Mouse (Mus musculus) CH12.LX (cell line): Measurements from ENCODE around the gene Gm40193. TPM values are rescaled to one million over a fixed set of nuclear protein-coding genes. Genes with fewer than 3 reads are reported as not detected.

Experiments
- DNase-seq: peaks from one replicate; pipeline ENCODE4 v3.0.0-alpha.2; 2013; ENCODE audit errors: extremely low read depth
- H3K27ac ChIP-seq: 2 replicates; pipeline ENCODE4 v1.5.1; 2012; ENCODE audit warnings: low read depth, mild to moderate bottlenecking, control low read depth, moderate library complexity; ENCODE audit not compliant: insufficient read depth
- H3K27me3 ChIP-seq: replicated peaks from 2 replicates; pipeline ENCODE3; 2012; ENCODE audit warnings: inconsistent platforms
- H3K36me3 ChIP-seq, 2 experiments: replicated peaks in 1 of 2; 2 replicates each; pipeline versions ENCODE3 to v1.6.1; 2012; ENCODE audit warnings: inconsistent platforms in 1 of 2, low read length in 1 of 2, mild to moderate bottlenecking in 1 of 2, mixed read lengths in 1 of 2, moderate library complexity in 1 of 2; ENCODE audit not compliant: control insufficient read depth in 1 of 2, insufficient read depth in 1 of 2
- H3K4me1 ChIP-seq, 2 experiments: 2 replicates each; pipeline ENCODE4 v1.6.1; 2012; ENCODE audit warnings: inconsistent platforms in 1 of 2, moderate library complexity in 1 of 2; ENCODE audit not compliant: insufficient read depth in 2 of 2, control insufficient read depth in 1 of 2
- H3K4me2 ChIP-seq: 2 replicates; pipeline ENCODE4 v1.6.1; 2012; ENCODE audit warnings: low read depth, mild to moderate bottlenecking, control low read depth; ENCODE audit not compliant: poor library complexity, insufficient read depth, severe bottlenecking
- H3K4me3 ChIP-seq, 3 experiments: fragments of 150-350 bp in 1 of 3; sonication (generic) in 1 of 3; replicated peaks in 1 of 3; 2 replicates each; pipeline versions ENCODE3 to v1.5.1; 2011 to 2012; ENCODE audit warnings: low read depth in 2 of 3, low read length in 2 of 3, mild to moderate bottlenecking in 2 of 3, moderate library complexity in 2 of 3, control low read depth in 1 of 3, improper control_type of control experiment in 1 of 3, inconsistent platforms in 1 of 3, mixed read lengths in 1 of 3; ENCODE audit not compliant: poor library complexity in 1 of 3
- H3K79me2 ChIP-seq: replicated peaks from 2 replicates; pipeline ENCODE4 v1.6.1; 2012; ENCODE audit warnings: mild to moderate bottlenecking, moderate library complexity; ENCODE audit not compliant: control insufficient read depth, poor library complexity, insufficient read depth, severe bottlenecking; ENCODE audit errors: extremely low read depth
- H3K9ac ChIP-seq: 2 replicates; pipeline ENCODE4 v1.6.1; 2012; ENCODE audit warnings: low read depth, mild to moderate bottlenecking, control low read depth, moderate library complexity; ENCODE audit not compliant: insufficient read depth
- H3K9me3 ChIP-seq: replicated peaks from 2 replicates; pipeline ENCODE3; 2012; ENCODE audit warnings: low read length, inconsistent platforms, mixed read lengths
- BHLHE40 ChIP-seq: IDR thresholded peaks from 2 replicates; pipeline ENCODE4 v1.6.1; 2011; ENCODE audit warnings: mild to moderate bottlenecking, low read depth, low read length, improper control_type of control experiment
- CHD2 ChIP-seq: IDR thresholded peaks from 2 replicates; pipeline ENCODE4 v1.6.1; 2011; ENCODE audit warnings: low read length, improper control_type of control experiment
- E2F4 ChIP-seq: IDR thresholded peaks from 2 replicates; pipeline ENCODE4 v1.6.1; 2011; ENCODE audit warnings: low read depth, low read length, improper control_type of control experiment; ENCODE audit not compliant: insufficient replicate concordance
- ELF1 ChIP-seq: IDR thresholded peaks from 2 replicates; pipeline ENCODE4 v1.6.1; 2014; ENCODE audit warnings: low read depth, mild to moderate bottlenecking, inconsistent platforms, low read length, improper control_type of control experiment
- EP300 ChIP-seq: IDR thresholded peaks from 2 replicates; pipeline ENCODE4 v1.6.1; 2011; ENCODE audit warnings: low read length, improper control_type of control experiment
- ETS1 ChIP-seq: conservative IDR thresholded peaks from 2 replicates; pipeline ENCODE4 v1.6.1; 2012; ENCODE audit warnings: low read depth, mild to moderate bottlenecking, inconsistent platforms, low read length, improper control_type of control experiment, moderate library complexity
- GABPA ChIP-seq: IDR thresholded peaks from 2 replicates; pipeline ENCODE4 v1.6.1; 2012; ENCODE audit warnings: low read depth, low read length, improper control_type of control experiment, inconsistent platforms; ENCODE audit not compliant: insufficient replicate concordance
- IRF4 ChIP-seq: IDR thresholded peaks from 2 replicates; pipeline ENCODE4 v1.6.1; 2014; ENCODE audit warnings: low read depth, mild to moderate bottlenecking, inconsistent platforms, low read length, improper control_type of control experiment
- MAFK ChIP-seq: IDR thresholded peaks from 2 replicates; pipeline ENCODE4 v1.6.1; 2011; ENCODE audit warnings: low read length, improper control_type of control experiment; ENCODE audit not compliant: insufficient replicate concordance
- MEF2A ChIP-seq: IDR thresholded peaks from 2 replicates; pipeline ENCODE4 v1.6.1; 2014; ENCODE audit warnings: low read depth, mild to moderate bottlenecking, inconsistent platforms, low read length, improper control_type of control experiment, borderline replicate concordance
- MXI1 ChIP-seq: IDR thresholded peaks from 2 replicates; pipeline ENCODE4 v1.6.1; 2011; ENCODE audit warnings: mild to moderate bottlenecking, low read depth, low read length, improper control_type of control experiment
- MYC ChIP-seq: IDR thresholded peaks from 2 replicates; pipeline ENCODE4 v1.6.1; 2011; ENCODE audit warnings: low read depth, mild to moderate bottlenecking, improper control_type of control experiment, low read length
- PAX5 ChIP-seq: IDR thresholded peaks from 2 replicates; pipeline ENCODE4 v1.6.1; 2012; ENCODE audit warnings: low read length, inconsistent platforms, mixed read lengths
- POLR2AphosphoS2 ChIP-seq: IDR thresholded peaks from 2 replicates; pipeline ENCODE4 v1.6.1; 2011; ENCODE audit warnings: low read depth, low read length, improper control_type of control experiment
- RAD21 ChIP-seq: IDR thresholded peaks from 2 replicates; pipeline ENCODE4 v1.6.1; 2011; ENCODE audit warnings: low read depth, mild to moderate bottlenecking, low read length, improper control_type of control experiment, moderate library complexity
- RCOR1 ChIP-seq: conservative IDR thresholded peaks from 2 replicates; pipeline ENCODE4 v1.6.1; 2012; ENCODE audit warnings: low read depth, mild to moderate bottlenecking, inconsistent platforms, low read length, improper control_type of control experiment
- SIN3A ChIP-seq: IDR thresholded peaks from 2 replicates; pipeline ENCODE4 v1.6.1; 2012; ENCODE audit warnings: low read length, improper control_type of control experiment, inconsistent platforms
- SMC3 ChIP-seq: IDR thresholded peaks from 2 replicates; pipeline ENCODE4 v1.6.1; 2011; ENCODE audit warnings: low read depth, low read length, improper control_type of control experiment
- TCF12 ChIP-seq: IDR thresholded peaks from 2 replicates; pipeline ENCODE4 v1.6.1; 2014; ENCODE audit warnings: low read depth, mild to moderate bottlenecking, inconsistent platforms, low read length, improper control_type of control experiment
- USF1 ChIP-seq: IDR thresholded peaks from 2 replicates; pipeline ENCODE4 v1.6.1; 2014; ENCODE audit warnings: low read depth, mild to moderate bottlenecking, inconsistent platforms, low read length, improper control_type of control experiment
- USF2 ChIP-seq: conservative IDR thresholded peaks from 2 replicates; pipeline ENCODE4 v1.6.1; 2011; ENCODE audit warnings: low read depth, low read length, improper control_type of control experiment
- ZKSCAN1 ChIP-seq: IDR thresholded peaks from 2 replicates; pipeline ENCODE4 v1.6.1; 2012; ENCODE audit warnings: low read depth, inconsistent platforms, low read length, improper control_type of control experiment, borderline replicate concordance
- ZMIZ1 ChIP-seq: IDR thresholded peaks from 2 replicates; pipeline ENCODE4 v1.6.1; 2012; ENCODE audit warnings: low read depth, mild to moderate bottlenecking, inconsistent platforms, low read length, improper control_type of control experiment
- ZNF384 ChIP-seq: IDR thresholded peaks from 2 replicates; pipeline ENCODE4 v1.6.1; 2012; ENCODE audit warnings: low read depth, low read length, improper control_type of control experiment, inconsistent platforms
- dilution Hi-C: fragments of 300-500 bp; cut with MboI; formaldehyde crosslinking; loops from 2 replicates; pipeline ENCODE4 v1.14.3; 2020; ENCODE audit warnings: low sequenced_read_pairs; ENCODE audit not compliant: extremely low pct_unique_long_range_greater_than_20kb, extremely low pct_ligation_motif_present
- in situ Hi-C: fragments of 300-500 bp; cut with MboI; formaldehyde crosslinking; loops from 3 replicates; pipeline ENCODE4 v1.14.3; 2019; ENCODE audit warnings: low sequenced_read_pairs, low pct_ligation_motif_present, low pct_unique_long_range_greater_than_20kb, mixed read lengths
- polyA plus RNA-seq: library from polyadenylated mRNA; unstranded; fragments of >175 nt; gene quantifications from 2 replicates; pipeline ENCODE4 v1.2.1, GENCODE M21; 2012; ENCODE audit warnings: low read depth; ENCODE audit not compliant: insufficient read length
- total RNA-seq, 2 experiments: library from RNA; depleted of rRNA; stranded (reverse); fragments of 300-350 nt in 1 of 2; fragments of >200 nt in 1 of 2; gene quantifications; 2 replicates each; pipeline ENCODE4 v1.2.3; 2012 to 2014

Gene Gm40193
- total and polyA plus RNA-seq, 3 experiments = not detected

GRCm38 (mm10) chr11:70528610-70529009 lies 4.1 kb downstream of the Gm40193 start:
- no peak overlapping the region for H3K4me3 ChIP-seq
- no peaks in the 10 kb centered on the region for H3K9me3 ChIP-seq
- TF ChIP-seq SIN3A (no peak), SMC3 (no peak), MXI1 (no peak), E2F4 (no peak), USF2 (no peak), POLR2AphosphoS2 (0 out of 2 replicates have a peak, but pooled peaks have one; percentile 72), TCF12 (no peak), MYC (no peak), ETS1 (peak; percentile 74), EP300 (no peak), RAD21 (no peak), ZMIZ1 (no peak), IRF4 (no peak), ZNF384 (no peak), ZKSCAN1 (no peak), MEF2A (no peak), PAX5 (no peak), BHLHE40 (peak; percentile 56), CHD2 (no peak), USF1 (no peak), RCOR1 (no peak), ELF1 (no peak), GABPA (no peak), MAFK (no peak)
- TF ChIP-seq, all 38 proteins: peak for 3
- H3K4me2 ChIP-seq = no peak overlapping the region
- dilution Hi-C loops (no loop called here), in situ Hi-C loops (loop anchor here (5.0 kb wide), 1 partner anchor 34 kb away; the partner anchor contains the start of gene Mink1)
- no peak overlapping the region for H3K9ac ChIP-seq
- H3K36me3 ChIP-seq = peaks cover 24 to 38% of the 10 kb centered on the region in 2 experiments
- no peaks in the 10 kb centered on the region for H3K27me3 ChIP-seq
- H3K27ac ChIP-seq = no peak overlapping the region
- H3K79me2 ChIP-seq = peaks cover 12% of the 10 kb centered on the region
- DNase-seq = no peak
- peaks cover 15 to 50% of the 10 kb centered on the region in 2 experiments for H3K4me1 ChIP-seq
